Mouse (Mus musculus) bone marrow, adult 2 months (tissue): ENCODE measurements at regions not wholly inside any gene's neighbourhood (a gene's known extent, or its start where the extent isn't known, plus 50 kb on each side); places are given as distances from the start of the nearest gene placed in this dataset.

ENCODE experiments used
- H3K27ac ChIP-seq: fragments of 200-500 bp; 2 replicates; pipeline ENCODE4 v1.5.1; 2012; ENCODE audit warnings: low read depth, mild to moderate bottlenecking, control low read depth, inconsistent platforms, low read length; ENCODE audit not compliant: control insufficient read depth, poor library complexity, insufficient read depth
- H3K4me1 ChIP-seq: fragments of 200-500 bp; 2 replicates; pipeline ENCODE4 v1.6.1; 2011; ENCODE audit warnings: low read length; ENCODE audit not compliant: control insufficient read depth, insufficient read depth
- H3K4me3 ChIP-seq: fragments of 200-500 bp; replicated peaks from 2 replicates; pipeline ENCODE3; 2011; ENCODE audit warnings: mild to moderate bottlenecking, low read depth, low read length, control low read depth; ENCODE audit not compliant: control insufficient read depth
- CTCF ChIP-seq: fragments of 200-500 bp; IDR thresholded peaks from 2 replicates; pipeline ENCODE4 v1.5.1; 2011; ENCODE audit warnings: low read length, control low read depth; ENCODE audit not compliant: control insufficient read depth, insufficient read depth
- POLR2A ChIP-seq: fragments of 200-500 bp; IDR thresholded peaks from 2 replicates; pipeline ENCODE4 v1.6.1; 2011; ENCODE audit warnings: low read depth, mild to moderate bottlenecking, control low read depth, low read length, borderline replicate concordance; ENCODE audit not compliant: control insufficient read depth
- whole genome bisulfite sequencing: fragments of 180-500 bp; shearing (Covaris S2); methylation state at CpG from one replicate; pipeline ENCODE4 v1.1.7; 2018; 5-methylcytosine and 5-hydroxymethylcytosine counted together

- Histone ChIP-seq H3K4me1 (no peaks in the 10 kb centered on the region), H3K27ac (no peak overlapping the region), H3K4me3 (no peak overlapping the region)
- TF ChIP-seq POLR2A (no peak), CTCF (no peak)
- 56% methylated on average over 6 of the region's 6 CpGs for WGBS
Observed at GRCm38 (mm10) chr13:60424267-60424666, 177.5 kb upstream of the Dapk1 start.

- no peak for TF ChIP-seq CTCF
- 77% methylated on average over 11 of the region's 11 CpGs for WGBS
- Histone ChIP-seq H3K4me3 (no peak overlapping the region), H3K4me1 (no peaks in the 10 kb centered on the region), H3K27ac (no peak overlapping the region)
Observed at GRCm38 (mm10) chr13:60425140-60425539, 176.6 kb upstream of the Dapk1 start.

GRCm38 (mm10) chr13:60425556-60425955, 176.2 kb upstream of the Dapk1 start:
- no peaks in the 10 kb centered on the region for H3K4me1 ChIP-seq
- no peak overlapping the region for H3K4me3 ChIP-seq
- WGBS = 63% methylated on average over 6 of the region's 6 CpGs
- H3K27ac ChIP-seq = no peak overlapping the region
- TF ChIP-seq CTCF = no peak
- TF ChIP-seq POLR2A = no peak

GRCm38 (mm10) chr13:60426192-60426840, 175.4 kb upstream of the Dapk1 start:
- WGBS = 84% methylated on average over 12 of the region's 12 CpGs
- Histone ChIP-seq H3K4me3 (no peak overlapping the region), H3K27ac (no peak overlapping the region), H3K4me1 (no peaks in the 10 kb centered on the region)
- TF ChIP-seq CTCF (no peak), POLR2A (no peak)

- Histone ChIP-seq H3K27ac (no peak overlapping the region), H3K4me1 (no peaks in the 10 kb centered on the region), H3K4me3 (no peak overlapping the region)
- 71% methylated on average over 7 of the region's 7 CpGs for WGBS
- TF ChIP-seq CTCF (no peak), POLR2A (no peak)
Observed at GRCm38 (mm10) chr13:60427077-60427476, 174.7 kb upstream of the Dapk1 start.

GRCm38 (mm10) chr13:60427755-60428385, 173.9 kb upstream of the Dapk1 start:
- TF ChIP-seq POLR2A = no peak
- no peak for TF ChIP-seq CTCF
- Histone ChIP-seq H3K4me1 (no peaks in the 10 kb centered on the region), H3K27ac (no peak overlapping the region), H3K4me3 (no peak overlapping the region)
- 18% methylated on average over 12 of the region's 12 CpGs for WGBS

- no peak for TF ChIP-seq POLR2A
- TF ChIP-seq CTCF = no peak
- Histone ChIP-seq H3K4me3 (no peak overlapping the region), H3K27ac (no peak overlapping the region), H3K4me1 (no peaks in the 10 kb centered on the region)
- 71% methylated on average over 3 of the region's 3 CpGs for WGBS
Observed at GRCm38 (mm10) chr13:60429148-60429547, 172.6 kb upstream of the Dapk1 start.

GRCm38 (mm10) chr13:60431412-60431811, 170.3 kb upstream of the Dapk1 start:
- WGBS = 66% methylated on average over 8 of the region's 8 CpGs
- Histone ChIP-seq H3K4me3 (no peak overlapping the region), H3K4me1 (no peaks in the 10 kb centered on the region), H3K27ac (no peak overlapping the region)
- TF ChIP-seq CTCF (no peak), POLR2A (no peak)
